Mouse (Mus musculus) embryonic stem cell, embryonic (primary cell): ENCODE measurements around the gene Ccdc88c.

Experiments
- CTCF ChIA-PET, 4 experiments: fragments of 300-600 bp in 2 of 4; fragments of 350-600 bp in 2 of 4; sonication (Branson Sonifier 250); formaldehyde crosslinking; loops; one replicate each; lab custom pipeline; 2022; ENCODE audit warnings: inconsistent platforms in 2 of 4; lab: Charles Lee
- POLR2A ChIA-PET, 4 experiments: fragments of 300-600 bp in 2 of 4; fragments of 350-600 bp in 2 of 4; sonication (Branson Sonifier 250); formaldehyde crosslinking; loops; one replicate each; lab custom pipeline; 2022; ENCODE audit warnings: antibody characterized with exemption in 4 of 4, inconsistent platforms in 1 of 4; lab: Charles Lee

The Ccdc88c gene

GRCm38 (mm10) chr12:100883168-100883567 lies 145.7 kb downstream of the Ccdc88c start:
- POLR2A ChIA-PET, result interaction anchor here in 1 of 4 experiments (0.6 kb wide), 1 partner anchor 18 kb away, joined by 4 read pairs; no protein-coding TSS in a partner anchor
- CTCF ChIA-PET, result interaction anchor here in 1 of 4 experiments (0.7 kb wide), 1 partner anchor 1534 kb away, joined by 3 read pairs; no protein-coding TSS in a partner anchor

GRCm38 (mm10) chr12:100878556-100878955 lies 150.3 kb downstream of the Ccdc88c start:
- POLR2A ChIA-PET, result interaction anchor here (0.6 to 3.0 kb wide), 14 partner anchors 9 to 1100 kb away, joined by 3 to 11 read pairs (median 3); partner anchors contain the start of genes Gpr68 (in 2 of the 4) and Ccdc88c (in 1 of the 4)
- CTCF ChIA-PET, result interaction anchor here in 2 of 4 experiments (0.8 to 1.9 kb wide), 6 partner anchors 10 to 95 kb away, joined by 3 to 10 read pairs (median 4); no protein-coding TSS in a partner anchor

- POLR2A ChIA-PET, result interaction anchor here in 3 of 4 experiments (0.9 to 3.0 kb wide), 15 partner anchors 10 to 661 kb away, joined by 3 to 11 read pairs (median 3); partner anchors contain the start of genes Gpr68 (in 2 of the 3) and Ccdc88c (in 1 of the 3)
Observed at GRCm38 (mm10) chr12:100877936-100878335, 150.9 kb downstream of the Ccdc88c start.

GRCm38 (mm10) chr12:100875960-100876359 lies 152.9 kb downstream of the Ccdc88c start:
- ChIA-PET CTCF (interaction anchor here in 2 of 4 experiments (0.6 to 1.4 kb wide), 3 partner anchors 27 to 904 kb away, joined by 4 to 5 read pairs (median 4); no protein-coding TSS in a partner anchor), POLR2A (no interaction called here)

More at GRCm38 (mm10) chr12:100877936-100878335, 150.9 kb downstream of the Ccdc88c start:
- CTCF ChIA-PET, result interaction anchor here in 3 of 4 experiments (0.6 to 1.9 kb wide), 8 partner anchors 9 to 905 kb away, joined by 3 to 10 read pairs (median 4); no protein-coding TSS in a partner anchor

GRCm38 (mm10) chr12:100875553-100875952 lies 153.3 kb downstream of the Ccdc88c start:
- CTCF ChIA-PET, result interaction anchor here in 1 of 4 experiments (0.6 to 1.4 kb wide), 2 partner anchors 26 to 904 kb away, joined by 4 read pairs; no protein-coding TSS in a partner anchor
- POLR2A ChIA-PET, result no interaction called here

- ChIA-PET POLR2A (no interaction called here), CTCF (interaction anchor here in 3 of 4 experiments (0.6 to 1.2 kb wide), 3 partner anchors 13 to 54 kb away, joined by 3 to 6 read pairs (median 5); no protein-coding TSS in a partner anchor)
Observed at GRCm38 (mm10) chr12:100873612-100874011, 155.2 kb downstream of the Ccdc88c start.

- CTCF ChIA-PET, result interaction anchor here in 1 of 4 experiments (0.7 kb wide), 1 partner anchor 23 kb away, joined by 4 read pairs; no protein-coding TSS in a partner anchor
Observed at GRCm38 (mm10) chr12:100871841-100872240, 157.0 kb downstream of the Ccdc88c start.

GRCm38 (mm10) chr12:100871234-100871633 lies 157.6 kb downstream of the Ccdc88c start:
- CTCF ChIA-PET, result interaction anchor here in 1 of 4 experiments (0.7 kb wide), 1 partner anchor 22 kb away, joined by 4 read pairs; no protein-coding TSS in a partner anchor
- POLR2A ChIA-PET, result no interaction called here

More at GRCm38 (mm10) chr12:100871841-100872240, 157.0 kb downstream of the Ccdc88c start:
- POLR2A ChIA-PET, result no interaction called here

GRCm38 (mm10) chr12:100868049-100868622 lies 160.7 kb downstream of the Ccdc88c start:
- POLR2A ChIA-PET, result interaction anchor here in 1 of 4 experiments (1.2 to 1.5 kb wide), 2 partner anchors 9 to 11 kb away, joined by 4 to 5 read pairs; no protein-coding TSS in a partner anchor
- CTCF ChIA-PET, result interaction anchor here in 2 of 4 experiments (1.1 to 1.7 kb wide), 3 partner anchors 10 to 19 kb away, joined by 3 to 5 read pairs (median 3); no protein-coding TSS in a partner anchor

- CTCF ChIA-PET, result interaction anchor here in 2 of 4 experiments (1.2 to 1.7 kb wide), 2 partner anchors 18 kb away, joined by 3 to 5 read pairs; no protein-coding TSS in a partner anchor
- POLR2A ChIA-PET, result interaction anchor here in 1 of 4 experiments (0.8 kb wide), 1 partner anchor 11 kb away, joined by 3 read pairs; no protein-coding TSS in a partner anchor
Observed at GRCm38 (mm10) chr12:100867097-100867496, 161.8 kb downstream of the Ccdc88c start.

GRCm38 (mm10) chr12:100865509-100866078 lies 163.3 kb downstream of the Ccdc88c start:
- ChIA-PET CTCF (interaction anchor here in 2 of 4 experiments (0.5 to 1.5 kb wide), 2 partner anchors 16 to 58 kb away, joined by 3 to 5 read pairs; no protein-coding TSS in a partner anchor), POLR2A (interaction anchor here in 2 of 4 experiments (0.5 to 0.8 kb wide), 3 partner anchors 9 to 61 kb away, joined by 3 to 5 read pairs (median 3); no protein-coding TSS in a partner anchor)

GRCm38 (mm10) chr12:100865072-100865471 lies 163.8 kb downstream of the Ccdc88c start:
- POLR2A ChIA-PET, result interaction anchor here in 1 of 4 experiments (0.8 kb wide), 1 partner anchor 8 kb away, joined by 3 read pairs; no protein-coding TSS in a partner anchor
- CTCF ChIA-PET, result interaction anchor here in 2 of 4 experiments (0.5 to 1.5 kb wide), 2 partner anchors 16 to 59 kb away, joined by 3 to 5 read pairs; no protein-coding TSS in a partner anchor

GRCm38 (mm10) chr12:100862856-100863446 lies 165.9 kb downstream of the Ccdc88c start:
- CTCF ChIA-PET, result no interaction called here
- POLR2A ChIA-PET, result no interaction called here

- ChIA-PET POLR2A (interaction anchor here in 1 of 4 experiments (0.6 kb wide), 1 partner anchor 16 kb away, joined by 3 read pairs; no protein-coding TSS in a partner anchor), CTCF (interaction anchor here in 1 of 4 experiments (1.0 to 1.1 kb wide), 2 partner anchors 21 to 90 kb away, joined by 3 to 5 read pairs; no protein-coding TSS in a partner anchor)
Observed at GRCm38 (mm10) chr12:100862272-100862671, 166.6 kb downstream of the Ccdc88c start.
